Mouse (Mus musculus) olfactory bulb, adult 2 months (tissue): ENCODE data around the gene Rtl10. TPM values are rescaled to one million over a fixed set of nuclear protein-coding genes. Genes with fewer than 3 reads are reported as not detected.

Experiments used
- H3K27ac ChIP-seq: fragments of 200-500 bp; 2 replicates; pipeline ENCODE4 v1.5.1; 2012; ENCODE audit warnings: low read depth, low read length; ENCODE audit not compliant: insufficient read depth
- H3K4me1 ChIP-seq: fragments of 200-500 bp; 2 replicates; pipeline ENCODE4 v1.6.1; 2012; ENCODE audit warnings: low read length; ENCODE audit not compliant: control insufficient read depth, insufficient read depth
- H3K4me3 ChIP-seq: fragments of 200-500 bp; 2 replicates; pipeline ENCODE4 v1.5.1; 2012; ENCODE audit warnings: mild to moderate bottlenecking, low read depth, low read length, moderate library complexity; ENCODE audit not compliant: insufficient read depth
- CTCF ChIP-seq: fragments of 200-500 bp; IDR thresholded peaks from 2 replicates; pipeline ENCODE4 v1.5.1; 2012; ENCODE audit warnings: low read depth, mild to moderate bottlenecking, low read length, moderate library complexity; ENCODE audit not compliant: insufficient read depth
- POLR2A ChIP-seq: fragments of 200-500 bp; IDR thresholded peaks from 2 replicates; pipeline ENCODE4 v1.6.1; 2012; ENCODE audit warnings: mild to moderate bottlenecking, low read depth, low read length, moderate library complexity; ENCODE audit not compliant: insufficient read depth
- WGBS: fragments of 180-500 bp; shearing (Covaris S2); methylation state at CpG from one replicate; pipeline ENCODE4 v1.1.7; 2018; 5-methylcytosine and 5-hydroxymethylcytosine counted together
- polyA plus RNA-seq: library from polyadenylated mRNA; stranded (reverse); fragments of >200 nt; gene quantifications from 2 replicates; pipeline ENCODE4 v1.2.4, GENCODE M21; 2012; ENCODE audit warnings: low replicate concordance; ENCODE audit not compliant: missing spikeins, insufficient read depth, insufficient read length

The Rtl10 gene
- polyA plus RNA-seq, 1 experiment = not detected

DNA sequence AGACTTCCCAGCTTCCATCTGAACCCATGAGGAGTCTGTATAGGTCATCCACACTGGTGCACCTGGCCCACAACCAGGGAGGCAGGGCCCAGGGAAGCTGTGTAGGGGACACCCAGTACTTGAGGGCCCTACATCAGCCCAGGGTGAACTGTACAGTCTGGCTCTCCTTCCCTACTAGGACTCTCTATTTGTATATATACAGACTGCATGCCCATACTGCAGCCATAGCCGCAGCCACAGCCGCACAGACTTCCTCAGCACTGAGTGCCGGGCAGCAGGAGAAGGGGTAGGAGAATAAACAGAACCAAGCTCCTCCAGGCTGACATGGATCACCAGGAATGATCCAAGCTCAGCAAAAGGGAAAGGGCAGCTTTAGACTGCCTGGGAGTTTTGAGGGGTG, 37.9 kb upstream of the Rtl10 start:
- Histone ChIP-seq H3K27ac (no peak overlapping the region), H3K4me1 (peaks cover 48% of the 10 kb centered on the region), H3K4me3 (no peak overlapping the region)
- WGBS = 97% methylated on average over 3 of the region's 3 CpGs
- TF ChIP-seq POLR2A (no peak), CTCF (no peak)

DNA sequence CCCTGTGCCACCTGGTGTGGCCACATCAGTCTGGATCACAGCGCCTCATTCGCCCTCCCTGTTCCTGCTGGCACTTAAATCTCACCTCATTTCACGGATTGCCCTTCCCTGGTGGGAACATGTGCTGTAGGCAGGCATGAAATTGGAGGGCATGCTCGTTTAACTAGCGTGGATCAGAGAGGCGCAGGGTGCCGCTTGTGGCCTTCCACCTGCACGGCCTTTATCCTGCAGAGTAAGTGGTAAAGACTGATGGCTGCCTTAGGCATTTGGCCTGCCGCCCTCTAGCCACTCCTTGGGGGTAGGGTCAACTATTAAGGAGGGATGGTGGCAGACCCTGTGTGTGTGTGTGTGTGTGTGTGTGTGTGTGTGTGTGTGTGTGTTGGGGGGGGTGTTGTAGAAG, 36.7 kb upstream of the Rtl10 start:
- Histone ChIP-seq H3K4me3 (no peak overlapping the region), H3K4me1 (peaks cover 48% of the 10 kb centered on the region), H3K27ac (no peak overlapping the region)
- 85% methylated on average over 9 of the region's 9 CpGs for WGBS
- TF ChIP-seq CTCF (no peak), POLR2A (no peak)

DNA sequence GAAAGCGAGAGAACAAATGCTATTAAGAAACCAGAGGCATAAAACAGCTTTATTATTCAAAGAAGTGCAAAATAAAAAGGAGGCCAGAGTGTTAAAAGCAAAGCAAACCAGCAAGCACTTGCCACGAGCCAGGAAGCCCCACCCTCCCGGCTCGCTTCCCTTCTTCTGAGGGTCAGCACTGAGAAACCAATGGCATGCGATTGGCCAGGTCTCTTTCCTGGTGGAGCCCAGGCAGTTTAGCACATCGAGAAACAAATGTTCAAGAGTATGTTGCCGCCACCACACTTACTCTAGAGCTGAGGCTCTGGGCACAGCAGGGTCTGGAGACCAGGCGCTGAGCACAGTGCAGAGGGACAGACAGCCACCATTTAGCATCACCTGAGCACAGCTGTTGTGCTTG, 36.1 kb upstream of the Rtl10 start:
- 68% methylated on average over 8 of the region's 8 CpGs for WGBS
- H3K4me3 ChIP-seq = no peak overlapping the region
- peaks cover 48% of the 10 kb centered on the region for H3K4me1 ChIP-seq
- H3K27ac ChIP-seq = no peak overlapping the region
- TF ChIP-seq POLR2A = no peak
- no peak for TF ChIP-seq CTCF

DNA sequence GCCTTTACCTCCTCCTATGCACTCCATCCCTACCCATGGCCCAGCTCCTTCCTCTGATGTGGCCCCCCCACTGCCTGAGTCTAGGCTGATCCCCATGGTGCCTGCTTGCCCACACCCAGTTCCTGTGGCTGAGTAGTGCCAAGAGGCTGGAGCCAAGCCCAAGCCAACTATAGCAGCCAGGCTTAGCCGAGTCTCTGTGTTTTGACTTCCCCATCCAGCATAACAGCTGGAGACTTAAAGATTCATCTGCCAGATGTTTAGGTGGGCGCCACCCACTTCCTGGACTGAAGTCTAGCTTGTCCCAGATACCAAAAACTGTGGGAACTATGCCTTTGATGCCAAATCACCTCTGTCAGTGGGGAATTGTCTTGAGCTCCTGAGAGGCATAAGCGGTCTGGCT, 34.4 kb upstream of the Rtl10 start:
- TF ChIP-seq CTCF = no peak
- TF ChIP-seq POLR2A = no peak
- Histone ChIP-seq H3K4me1 (peaks cover 35% of the 10 kb centered on the region), H3K4me3 (no peak overlapping the region), H3K27ac (no peak overlapping the region)
- WGBS = 55% methylated on average over 3 of the region's 3 CpGs

DNA sequence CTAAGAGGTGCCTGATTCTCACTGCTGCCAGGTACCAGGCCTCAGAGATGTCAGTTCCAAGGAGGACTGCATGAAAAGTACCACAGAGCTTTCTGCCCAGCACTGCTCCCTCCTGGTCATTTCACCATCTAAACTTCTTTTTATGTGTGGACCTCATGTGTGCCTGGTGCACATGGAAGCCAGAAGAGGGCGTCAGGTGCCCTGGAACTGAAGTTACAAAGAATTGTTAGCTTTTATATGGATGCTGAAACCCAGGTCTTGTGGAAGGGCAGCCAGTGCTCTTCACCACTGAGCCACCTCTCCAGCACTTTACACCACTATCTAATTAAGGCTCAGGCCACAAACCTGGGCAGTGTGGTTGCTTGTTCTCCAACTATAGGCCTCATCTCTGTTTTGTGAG, 27.9 kb upstream of the Rtl10 start:
- 38% methylated on average over 1 of the region's 1 CpGs for WGBS
- Histone ChIP-seq H3K4me1 (peaks cover 10% of the 10 kb centered on the region), H3K4me3 (no peak overlapping the region), H3K27ac (no peak overlapping the region)
- TF ChIP-seq CTCF (no peak), POLR2A (no peak)

DNA sequence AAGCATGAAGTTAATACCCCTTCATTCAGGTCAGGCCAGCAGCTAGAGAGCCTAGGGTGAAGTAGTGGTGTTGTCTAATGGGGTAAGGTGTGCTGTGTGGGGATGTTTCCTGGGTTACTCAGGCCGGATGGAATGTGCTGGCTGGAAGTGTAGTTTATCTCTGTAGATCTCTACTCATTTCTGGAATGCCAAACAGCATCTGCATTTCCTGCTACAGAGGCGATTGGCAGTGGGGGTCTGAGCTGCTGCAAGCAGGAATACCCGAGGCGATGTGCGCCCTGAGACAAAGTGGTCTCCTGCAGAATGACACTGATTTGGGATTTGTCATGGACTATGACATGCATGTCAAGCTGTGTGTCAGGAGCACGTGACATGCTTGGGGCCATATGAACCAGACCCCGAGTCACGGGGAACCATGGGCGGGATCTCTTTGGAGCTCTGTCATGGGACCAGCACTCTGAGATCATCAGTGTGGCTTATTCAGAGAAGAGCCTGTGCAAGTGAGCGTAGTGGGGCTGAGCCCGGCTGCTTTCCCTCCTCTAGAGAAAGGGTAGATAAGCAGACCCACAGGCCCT, 27.2 kb upstream of the Rtl10 start:
- no peak overlapping the region for H3K27ac ChIP-seq
- no peak overlapping the region for H3K4me3 ChIP-seq
- peaks cover 10% of the 10 kb centered on the region for H3K4me1 ChIP-seq
- WGBS = 84% methylated on average over 11 of the region's 11 CpGs
- TF ChIP-seq CTCF (no peak), POLR2A (no peak)

DNA sequence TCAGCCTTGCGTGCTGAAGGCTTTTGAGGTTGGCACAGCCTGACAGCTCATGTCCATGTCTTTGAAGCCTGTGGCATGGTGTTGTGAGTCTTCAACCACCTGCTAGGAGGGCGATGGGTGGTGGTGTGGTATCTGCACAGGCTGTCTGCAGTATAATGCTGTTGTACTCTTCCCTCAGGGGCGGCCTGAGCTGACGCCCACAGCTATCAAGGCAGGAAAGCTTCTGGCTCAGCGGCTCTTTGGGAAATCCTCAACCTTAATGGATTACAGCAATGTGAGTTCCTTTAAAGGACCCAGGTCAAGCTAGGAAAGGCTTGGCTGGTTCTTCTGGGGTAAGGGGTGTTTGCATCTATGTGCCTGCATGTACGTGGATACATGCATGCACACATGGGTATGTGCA, 26.7 kb upstream of the Rtl10 start:
- Histone ChIP-seq H3K4me1 (peaks cover 10% of the 10 kb centered on the region), H3K27ac (no peak overlapping the region), H3K4me3 (no peak overlapping the region)
- TF ChIP-seq CTCF = no peak
- 76% methylated on average over 6 of the region's 6 CpGs for WGBS

DNA sequence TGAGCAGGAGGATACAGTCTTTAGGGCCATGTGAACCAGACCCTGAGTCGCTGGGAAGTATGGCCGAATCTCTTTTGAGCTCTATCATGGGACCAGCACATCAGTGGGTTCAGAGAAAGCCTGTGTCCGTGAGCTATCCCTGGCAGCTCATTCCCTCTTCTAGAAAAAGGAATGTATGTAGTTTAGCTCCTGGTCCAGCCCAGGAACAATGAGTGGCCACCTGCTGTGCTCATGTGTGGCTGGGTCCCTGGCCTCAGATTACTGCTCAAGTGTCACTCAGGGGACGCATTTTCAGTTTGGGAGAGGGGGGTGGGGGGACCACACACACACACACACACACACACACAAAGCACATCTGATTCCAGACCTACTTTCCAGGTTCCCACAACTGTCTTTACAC, 26.3 kb upstream of the Rtl10 start:
- TF ChIP-seq CTCF (no peak), POLR2A (no peak)
- 80% methylated on average over 4 of the region's 4 CpGs for WGBS
- H3K4me3 ChIP-seq = no peak overlapping the region
- no peak overlapping the region for H3K27ac ChIP-seq
- H3K4me1 ChIP-seq = peaks cover 10% of the 10 kb centered on the region

DNA sequence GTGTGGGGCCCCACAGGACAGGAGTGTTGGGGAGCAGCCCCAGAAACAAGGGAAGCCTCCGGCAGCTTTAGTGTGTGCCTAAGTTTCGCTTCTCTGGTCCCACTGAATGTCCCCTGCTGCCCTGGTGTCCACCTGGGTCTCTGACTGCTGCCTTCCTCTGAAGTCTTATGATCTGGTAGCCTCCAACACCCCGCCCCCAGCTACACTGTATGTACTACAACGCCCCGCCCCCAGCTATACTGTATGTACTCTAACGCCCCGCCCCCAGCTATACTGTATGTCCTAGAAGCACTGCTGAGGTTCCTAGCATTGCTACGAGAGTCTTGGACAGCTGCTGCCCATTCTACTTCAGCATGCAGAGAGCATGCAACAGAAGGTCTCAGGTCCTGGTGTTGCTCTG, 25.7 kb upstream of the Rtl10 start:
- H3K4me1 ChIP-seq = peaks cover 10% of the 10 kb centered on the region
- H3K27ac ChIP-seq = no peak overlapping the region
- no peak for TF ChIP-seq POLR2A
- TF ChIP-seq CTCF = no peak
- 92% methylated on average over 8 of the region's 8 CpGs for WGBS
- H3K4me3 ChIP-seq = no peak overlapping the region

DNA sequence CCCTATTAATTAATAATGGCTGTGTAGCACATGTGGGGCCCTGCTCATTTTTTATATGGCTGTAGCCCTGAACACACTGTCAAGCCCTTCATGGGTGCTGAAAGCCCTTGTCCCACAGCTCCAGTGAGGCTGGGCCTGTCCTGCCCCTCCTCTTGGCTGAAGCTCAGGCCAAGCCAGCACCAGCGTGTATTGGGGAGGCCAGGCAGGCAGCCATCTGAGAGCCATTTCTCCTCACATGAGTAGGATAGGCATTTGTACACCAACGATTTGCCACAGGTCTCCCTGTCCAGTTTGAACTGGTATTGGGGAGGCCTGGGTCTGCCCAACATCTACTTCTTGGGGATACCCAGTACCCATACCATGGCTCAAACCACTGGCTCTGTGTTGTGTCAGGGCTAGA, 24.7 kb upstream of the Rtl10 start:
- 80% methylated on average over 2 of the region's 2 CpGs for WGBS
- no peak overlapping the region for H3K27ac ChIP-seq
- TF ChIP-seq POLR2A (no peak), CTCF (no peak)
- H3K4me3 ChIP-seq = no peak overlapping the region
- peaks cover 10% of the 10 kb centered on the region for H3K4me1 ChIP-seq
